Mouse (Mus musculus) forebrain, embryonic 16.5 days (tissue): Measurements from ENCODE around the gene Gsg1l. TPM values are rescaled to one million over a fixed set of nuclear protein-coding genes. Genes with fewer than 3 reads are reported as not detected.
A peak's percentile ranks its signal among the peaks of the same experiment; 100 is the strongest.

ENCODE experiments used
- ATAC-seq: fragments of 200-750 bp; cut with Nextera tagmentation; 2 replicates; pipeline ENCODE4 v1.8.0; 2017; ENCODE audit warnings: mild to moderate bottlenecking, moderate library complexity
- H3K27ac ChIP-seq: fragments of 300-500 bp; sonication (generic); 2 replicates; pipeline ENCODE4 v1.5.1; 2014; ENCODE audit warnings: low read length, control low read depth
- H3K27me3 ChIP-seq: fragments of 300-500 bp; sonication (generic); replicated peaks from 2 replicates; pipeline ENCODE4 v1.6.1; 2014; ENCODE audit warnings: low read length; ENCODE audit not compliant: control insufficient read depth, insufficient read depth
- H3K36me3 ChIP-seq: fragments of 300-500 bp; sonication (generic); 2 replicates; pipeline ENCODE4 v1.6.1; 2014; ENCODE audit not compliant: control insufficient read depth, insufficient read depth
- H3K4me1 ChIP-seq: fragments of 300-500 bp; sonication (generic); replicated peaks from 2 replicates; pipeline ENCODE4 v1.6.1; 2014; ENCODE audit warnings: low read length; ENCODE audit not compliant: control insufficient read depth, insufficient read depth
- H3K4me2 ChIP-seq: fragments of 300-500 bp; sonication (generic); 2 replicates; pipeline ENCODE4 v1.6.1; 2014; ENCODE audit warnings: mild to moderate bottlenecking, low read length, control low read depth
- H3K4me3 ChIP-seq: fragments of 300-500 bp; sonication (generic); replicated peaks from 2 replicates; pipeline ENCODE4 v1.5.1; 2014; ENCODE audit warnings: mild to moderate bottlenecking, low read length, control low read depth
- H3K9ac ChIP-seq: fragments of 300-500 bp; sonication (generic); replicated peaks from 2 replicates; pipeline ENCODE4 v1.6.1; 2014; ENCODE audit warnings: low read depth, low read length, control low read depth
- H3K9me3 ChIP-seq: fragments of 300-500 bp; sonication (generic); 2 replicates; pipeline ENCODE4 v1.6.1; 2016; ENCODE audit warnings: low read length; ENCODE audit not compliant: control insufficient read depth
- WGBS: fragments of 180-500 bp; shearing (Covaris S2); extraction: QIAGEN DNeasy Blood & Tissue Kit; methylation state at CpG from one replicate; pipeline ENCODE4 v1.1.7; 2014; 5-methylcytosine and 5-hydroxymethylcytosine counted together
- polyA plus RNA-seq: library from polyadenylated mRNA; unstranded; fragments of >200 nt; fragmentation: Nextera tagmentation; extraction: Ambion mirVana; gene quantifications from 2 replicates; pipeline ENCODE4 v1.2.1, GENCODE M21; 2015

Gsg1l gene
- polyA plus RNA-seq, 1 experiment from 2014 or later: 6.1 TPM

GRCm38 (mm10) chr7:125985565-125985964 is 96.6 kb downstream of the Gsg1l start:
- no peak for ATAC-seq
- H3K4me2 ChIP-seq: no peak overlapping the region
- 79% methylated on average over 10 of the region's 10 CpGs for WGBS
- no peak overlapping the region for H3K9ac ChIP-seq
- H3K27me3 ChIP-seq: no peaks in the 10 kb centered on the region
- no peaks in the 10 kb centered on the region for H3K36me3 ChIP-seq
- H3K4me3 ChIP-seq: no peak overlapping the region
- peaks cover 12% of the 10 kb centered on the region for H3K4me1 ChIP-seq
- no peaks in the 10 kb centered on the region for H3K9me3 ChIP-seq
- no peak overlapping the region for H3K27ac ChIP-seq

GRCm38 (mm10) chr7:125983902-125984841 is 98.0 kb downstream of the Gsg1l start:
- peak; percentile 81 for ATAC-seq
- Histone ChIP-seq H3K27ac (no peak overlapping the region), H3K36me3 (no peaks in the 10 kb centered on the region), H3K4me3 (no peak overlapping the region), H3K4me2 (no peak overlapping the region), H3K9ac (no peak overlapping the region), H3K27me3 (no peaks in the 10 kb centered on the region), H3K9me3 (no peaks in the 10 kb centered on the region), H3K4me1 (peaks cover 12% of the 10 kb centered on the region)
- WGBS: 18% methylated on average over 12 of the region's 12 CpGs

- H3K4me1 ChIP-seq: peaks cover 12% of the 10 kb centered on the region
- ATAC-seq: no peak
- WGBS: 91% methylated on average over 8 of the region's 8 CpGs
- H3K4me2 ChIP-seq: no peak overlapping the region
- H3K36me3 ChIP-seq: no peaks in the 10 kb centered on the region
- H3K9ac ChIP-seq: no peak overlapping the region
- no peaks in the 10 kb centered on the region for H3K27me3 ChIP-seq
- H3K4me3 ChIP-seq: no peak overlapping the region
- H3K27ac ChIP-seq: no peak overlapping the region
- no peaks in the 10 kb centered on the region for H3K9me3 ChIP-seq
Measured at GRCm38 (mm10) chr7:125979591-125979990, 102.6 kb downstream of the Gsg1l start.

GRCm38 (mm10) chr7:125976695-125977094 is 105.5 kb downstream of the Gsg1l start:
- H3K27me3 ChIP-seq: no peaks in the 10 kb centered on the region
- no peak overlapping the region for H3K4me2 ChIP-seq
- H3K36me3 ChIP-seq: no peaks in the 10 kb centered on the region
- 83% methylated on average over 9 of the region's 9 CpGs for whole genome bisulfite sequencing
- no peak overlapping the region for H3K27ac ChIP-seq
- H3K4me3 ChIP-seq: no peak overlapping the region
- no peak for ATAC-seq
- H3K9me3 ChIP-seq: no peaks in the 10 kb centered on the region
- 0 out of 2 replicates have a peak, but pooled peaks cover 2% of the 10 kb centered on the region for H3K4me1 ChIP-seq
- no peak overlapping the region for H3K9ac ChIP-seq

GRCm38 (mm10) chr7:125975414-125975813 is 106.8 kb downstream of the Gsg1l start:
- Histone ChIP-seq H3K9me3 (no peaks in the 10 kb centered on the region), H3K27ac (no peak overlapping the region), H3K4me1 (0 out of 2 replicates have a peak, but pooled peaks cover 2% of the 10 kb centered on the region), H3K9ac (no peak overlapping the region), H3K4me2 (no peak overlapping the region), H3K27me3 (no peaks in the 10 kb centered on the region), H3K36me3 (no peaks in the 10 kb centered on the region), H3K4me3 (no peak overlapping the region)
- ATAC-seq: no peak
- 65% methylated on average over 6 of the region's 6 CpGs for WGBS

GRCm38 (mm10) chr7:125973874-125974273 is 108.3 kb downstream of the Gsg1l start:
- ATAC-seq: no peak
- H3K4me3 ChIP-seq: no peak overlapping the region
- H3K36me3 ChIP-seq: no peaks in the 10 kb centered on the region
- no peak overlapping the region for H3K9ac ChIP-seq
- H3K9me3 ChIP-seq: no peaks in the 10 kb centered on the region
- no peak overlapping the region for H3K27ac ChIP-seq
- 64% methylated on average over 4 of the region's 4 CpGs for WGBS
- H3K27me3 ChIP-seq: no peaks in the 10 kb centered on the region
- H3K4me2 ChIP-seq: no peak overlapping the region
- H3K4me1 ChIP-seq: 0 out of 2 replicates have a peak, but pooled peaks cover 2% of the 10 kb centered on the region

- H3K4me3 ChIP-seq: no peak overlapping the region
- WGBS: 47% methylated on average over 6 of the region's 6 CpGs
- H3K27me3 ChIP-seq: no peaks in the 10 kb centered on the region
- H3K9me3 ChIP-seq: no peaks in the 10 kb centered on the region
- H3K9ac ChIP-seq: no peak overlapping the region
- H3K4me1 ChIP-seq: 0 out of 2 replicates have a peak, but pooled peaks cover 2% of the 10 kb centered on the region
- H3K27ac ChIP-seq: no peak overlapping the region
- H3K4me2 ChIP-seq: no peak overlapping the region
- H3K36me3 ChIP-seq: no peaks in the 10 kb centered on the region
- ATAC-seq: no peak
Measured at GRCm38 (mm10) chr7:125972776-125973175, 109.4 kb downstream of the Gsg1l start.

- no peaks in the 10 kb centered on the region for H3K27me3 ChIP-seq
- no peaks in the 10 kb centered on the region for H3K9me3 ChIP-seq
- no peak overlapping the region for H3K4me2 ChIP-seq
- H3K4me3 ChIP-seq: no peak overlapping the region
- WGBS: 26% methylated on average over 7 of the region's 7 CpGs
- H3K27ac ChIP-seq: no peak overlapping the region
- no peaks in the 10 kb centered on the region for H3K36me3 ChIP-seq
- H3K4me1 ChIP-seq: 0 out of 2 replicates have a peak, but pooled peaks cover 2% of the 10 kb centered on the region
- no peak overlapping the region for H3K9ac ChIP-seq
- ATAC-seq: no peak
Measured at GRCm38 (mm10) chr7:125972174-125972672, 110.0 kb downstream of the Gsg1l start.

- WGBS: 84% methylated on average over 3 of the region's 3 CpGs
- Histone ChIP-seq H3K9me3 (no peaks in the 10 kb centered on the region), H3K36me3 (no peaks in the 10 kb centered on the region), H3K4me3 (no peak overlapping the region), H3K4me1 (0 out of 2 replicates have a peak, but pooled peaks cover 4% of the 10 kb centered on the region), H3K27me3 (no peaks in the 10 kb centered on the region), H3K4me2 (no peak overlapping the region), H3K27ac (no peak overlapping the region), H3K9ac (no peak overlapping the region)
- no peak for ATAC-seq
Measured at GRCm38 (mm10) chr7:125969076-125969475, 113.1 kb downstream of the Gsg1l start.
